Mouse (Mus musculus) heart, adult 18-20 months (tissue): ENCODE results near the gene Pmepa1. TPM values are rescaled to one million over a fixed set of nuclear protein-coding genes. Genes with fewer than 3 reads are reported as not detected.
A peak's percentile ranks its signal among the peaks of the same experiment; 100 is the strongest.

ENCODE experiments used
- DNase-seq, 2 experiments: peaks; one replicate each; pipeline ENCODE4 v3.0.0; 2021 to 2022; ENCODE audit warnings: mixed read lengths in 1 of 2
- total RNA-seq, 2 experiments: library from RNA; stranded (reverse); gene quantifications; 2 replicates each; pipeline ENCODE4 v1.2.3; 2021

Gene Pmepa1
- total RNA-seq, 2 experiments from 2014 or later, result 25.8 to 28.1 TPM

DNA sequence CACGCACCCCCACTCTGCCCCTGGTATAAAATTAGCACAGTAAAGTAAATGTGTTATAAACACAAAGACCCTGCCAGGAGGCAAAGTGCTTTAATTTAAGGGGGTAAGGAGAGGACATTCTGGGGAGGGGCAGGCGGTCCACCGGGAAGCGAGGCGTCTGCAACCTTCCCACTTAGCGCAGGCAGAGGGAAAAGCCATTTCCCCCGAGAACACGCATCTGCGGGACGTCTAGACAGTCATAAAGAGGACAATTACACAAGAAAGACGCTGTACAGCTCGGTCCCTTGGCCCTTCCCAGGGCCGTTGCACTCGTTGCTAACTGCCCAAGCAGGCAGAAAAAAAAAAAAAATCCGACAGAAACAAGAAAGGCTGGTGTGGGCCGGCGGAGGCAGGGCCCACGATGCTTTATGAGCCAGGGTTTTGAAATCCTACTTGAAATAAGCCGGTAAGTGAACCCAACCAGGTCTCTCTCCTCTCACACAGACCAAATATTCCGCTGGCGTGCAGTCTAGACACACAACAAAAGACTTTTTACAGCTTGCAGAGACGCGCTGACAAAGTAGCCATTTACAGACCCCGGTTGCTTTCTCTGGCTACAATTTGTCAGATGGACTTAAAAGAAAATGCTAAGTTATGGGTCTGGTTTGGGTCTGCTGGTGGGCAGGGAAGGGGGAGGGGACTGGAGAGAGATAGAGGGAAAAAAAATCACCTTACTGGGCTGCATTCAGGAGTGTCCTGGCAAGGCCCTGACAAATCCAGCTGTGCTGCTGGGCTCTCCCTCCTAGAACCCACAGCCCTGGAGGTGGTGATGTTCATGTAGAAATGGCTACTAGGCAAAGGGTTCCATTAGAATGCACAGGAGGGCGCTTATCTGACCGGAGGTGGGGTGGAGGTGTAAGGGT lies 22.3 kb downstream of the Pmepa1 start:
- no peak for DNase-seq

DNA sequence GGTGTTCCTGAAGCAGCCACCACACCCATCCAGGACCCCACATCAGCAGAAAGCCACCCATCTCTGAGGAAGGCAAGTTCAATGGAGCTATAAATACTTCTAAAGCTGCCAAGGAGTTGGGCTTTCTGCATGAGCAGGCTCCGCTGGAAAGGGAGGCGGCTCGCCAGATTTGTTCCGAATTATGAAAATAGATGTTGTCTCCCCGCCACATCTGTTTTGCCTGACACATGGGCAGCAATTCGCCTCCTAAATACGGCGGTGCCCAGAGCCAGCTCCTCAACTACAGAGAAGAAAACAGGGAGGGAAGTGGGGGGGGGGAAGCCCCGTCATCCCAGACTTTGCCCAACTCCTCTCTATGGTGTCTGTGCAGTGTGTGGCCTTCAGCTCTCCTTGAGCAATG lies 24.7 kb downstream of the Pmepa1 start:
- no peak for DNase-seq

DNA sequence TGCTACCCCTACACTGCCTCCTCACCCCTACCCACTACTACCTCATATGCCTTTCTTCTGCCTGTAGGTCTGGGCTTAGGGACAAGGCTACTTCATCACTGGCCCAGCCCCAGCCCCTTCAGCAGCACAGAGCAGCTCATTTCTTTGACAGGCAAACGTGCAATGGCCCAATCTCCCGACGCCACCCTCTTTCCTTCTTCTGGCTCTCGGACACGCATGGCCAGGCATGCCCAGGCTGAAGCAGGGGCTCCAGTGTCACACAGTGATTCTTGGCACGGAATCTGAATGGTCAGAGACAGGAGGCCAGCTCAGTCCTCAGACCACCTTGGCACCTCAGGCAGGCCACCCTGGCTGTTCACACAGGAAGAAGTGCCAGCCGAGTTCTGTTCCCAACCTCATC lies 25.2 kb downstream of the Pmepa1 start:
- no peak for DNase-seq

DNA sequence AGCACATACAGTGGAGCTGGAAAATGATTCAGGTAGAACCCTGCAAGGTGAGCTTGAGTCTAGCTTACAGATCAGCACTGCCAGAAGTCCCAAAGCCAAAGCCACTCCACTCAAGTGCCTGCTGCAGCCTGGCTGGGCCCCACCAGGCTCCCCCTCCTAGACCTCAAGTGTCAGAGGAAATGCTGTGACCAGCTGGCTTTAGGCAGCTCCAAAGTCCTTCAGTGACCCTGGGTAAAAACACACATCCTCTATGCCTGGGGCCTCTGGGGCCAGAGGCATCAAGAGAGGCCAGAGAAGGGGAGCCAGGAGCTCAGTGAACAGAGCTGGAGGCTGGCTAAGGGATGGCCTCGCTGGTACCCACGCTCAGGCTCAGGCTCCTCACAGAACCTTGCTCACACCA lies 25.9 kb downstream of the Pmepa1 start:
- no peak for DNase-seq

DNA sequence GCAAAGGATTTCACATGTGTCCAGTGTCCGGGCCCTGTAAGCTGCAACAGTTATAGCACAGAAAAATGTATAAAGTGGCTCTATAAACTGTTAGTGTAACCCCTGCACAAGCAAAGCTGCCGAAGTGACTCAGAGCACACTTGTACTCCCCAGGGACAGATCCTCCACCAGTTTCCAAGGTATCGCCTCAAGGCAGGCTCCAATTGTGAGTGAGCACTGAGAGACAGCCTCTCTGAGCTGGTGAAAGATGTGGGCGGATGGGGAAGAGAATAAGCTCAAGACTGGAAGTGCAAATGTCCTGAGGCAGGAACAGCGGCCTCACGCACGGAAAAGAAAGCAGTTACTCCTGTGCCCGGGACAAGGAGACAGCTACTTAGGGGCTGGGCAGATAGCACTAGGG lies 26.4 kb downstream of the Pmepa1 start:
- DNase-seq, result no peak

DNA sequence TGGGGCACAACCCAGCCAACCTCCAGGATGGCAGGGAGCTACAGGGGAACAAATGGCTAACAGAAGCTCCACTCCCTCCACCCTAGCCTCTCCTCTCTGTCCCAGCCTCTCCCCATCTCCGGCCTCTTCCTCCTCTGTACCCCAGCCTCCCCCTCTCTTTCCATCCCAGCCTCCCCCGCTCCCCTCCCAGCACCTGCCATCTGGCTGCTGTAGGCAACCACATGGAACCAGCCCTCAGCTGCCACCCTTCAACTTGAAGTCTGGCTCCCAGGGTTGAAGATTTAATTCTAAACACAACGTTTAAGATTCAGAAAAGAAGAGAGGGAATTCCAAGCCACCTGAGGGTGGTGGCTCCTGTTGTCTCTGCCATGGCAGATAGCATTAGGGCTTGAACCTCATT lies 26.9 kb downstream of the Pmepa1 start:
- DNase-seq, result no peak

DNA sequence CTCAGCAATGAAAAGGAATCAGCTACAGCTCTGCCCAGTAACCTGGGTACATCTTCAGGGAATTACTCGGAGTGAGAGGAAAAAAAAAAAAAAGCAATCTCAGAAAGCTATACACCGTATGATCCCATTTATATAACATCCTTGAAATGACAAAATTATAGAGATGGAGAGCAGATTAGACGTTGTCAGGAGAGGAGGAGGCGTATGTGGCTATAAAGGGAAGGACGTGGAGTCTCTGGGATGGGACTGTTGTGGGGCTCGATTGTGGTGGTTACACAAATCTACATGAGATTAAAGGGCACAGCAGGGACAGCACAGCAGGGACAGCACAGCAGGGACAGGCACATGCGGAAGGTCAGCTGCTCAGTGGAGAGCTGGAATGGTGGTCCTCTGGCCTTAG lies 27.5 kb downstream of the Pmepa1 start:
- no peak for DNase-seq

DNA sequence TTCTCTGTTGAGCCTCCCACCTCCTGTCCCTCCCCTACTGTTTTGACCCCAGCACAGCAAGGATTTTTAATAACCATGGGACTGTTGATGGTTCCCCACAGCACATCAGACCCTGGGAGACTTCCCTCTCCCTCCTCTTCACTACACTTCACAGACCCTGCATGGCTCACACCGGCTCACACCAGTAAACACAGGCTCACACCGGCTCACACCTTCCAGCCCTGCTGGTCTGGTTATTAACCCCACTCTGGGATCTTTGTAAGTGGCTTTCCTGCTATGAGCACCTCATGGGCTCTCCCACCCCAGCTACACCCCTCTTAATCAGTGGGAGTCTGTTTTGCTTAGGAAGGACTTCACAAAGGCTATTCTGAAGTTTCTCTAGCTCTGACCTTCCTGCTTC lies 28.4 kb downstream of the Pmepa1 start:
- DNase-seq, result no peak

DNA sequence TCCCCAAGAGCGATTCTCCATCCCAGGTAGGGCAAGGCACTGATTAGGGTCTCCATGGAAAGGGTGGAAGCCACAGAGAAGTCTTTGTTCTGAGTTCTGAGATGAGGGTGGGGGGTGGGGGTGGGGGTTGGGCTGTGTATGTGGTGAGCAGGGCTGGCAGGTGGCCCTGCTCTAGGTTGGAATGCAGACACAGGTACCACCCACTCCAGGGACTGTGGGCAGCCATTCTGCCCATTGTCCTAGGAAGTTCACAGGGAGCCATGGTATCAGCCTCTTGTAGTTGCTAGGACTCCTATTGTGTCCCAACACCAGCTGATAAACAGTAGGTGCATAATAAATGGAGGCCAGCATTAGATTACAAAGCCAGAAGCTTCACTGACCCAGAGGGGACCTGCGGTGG lies 29.1 kb downstream of the Pmepa1 start:
- no peak for DNase-seq

DNA sequence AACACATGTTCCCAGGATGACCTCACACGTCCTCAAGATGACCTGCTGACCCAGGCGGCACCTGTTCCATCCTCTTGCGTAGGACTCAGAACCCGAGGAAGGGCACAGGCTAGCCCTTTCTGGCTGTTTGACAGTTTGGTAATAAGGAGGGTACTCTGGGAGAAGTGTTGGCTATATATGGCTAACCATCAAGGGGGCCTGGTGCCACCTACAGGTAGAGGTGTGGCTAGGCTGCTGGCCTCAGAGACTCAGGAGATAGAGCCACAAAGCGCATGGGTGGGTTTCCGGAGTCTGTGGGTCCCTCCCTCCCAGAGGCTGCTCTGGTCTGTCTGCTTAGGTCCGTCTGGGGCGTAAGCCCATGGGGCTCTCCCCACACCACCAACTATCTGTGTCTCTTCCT lies 29.6 kb downstream of the Pmepa1 start:
- no peak for DNase-seq

DNA sequence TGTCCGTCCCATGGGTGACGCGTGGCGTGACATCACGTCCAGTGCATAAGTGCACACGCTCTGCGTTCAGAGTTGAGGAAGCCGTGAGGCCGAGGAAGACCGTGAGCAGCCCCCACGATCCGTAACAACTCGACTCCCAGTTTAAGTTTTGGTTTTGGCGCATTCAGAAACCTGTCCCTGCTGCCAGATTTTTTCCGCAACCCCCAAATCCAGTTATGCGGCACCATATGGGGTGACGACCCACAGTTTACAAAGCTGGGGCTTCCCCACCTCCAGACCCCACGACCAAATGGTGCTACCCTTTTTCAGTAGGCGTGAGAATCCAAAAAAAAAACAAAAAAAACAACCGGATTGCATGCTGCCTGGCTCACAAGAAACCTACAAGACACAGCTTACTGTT lies 31.1 kb downstream of the Pmepa1 start:
- DNase-seq, result no peak

DNA sequence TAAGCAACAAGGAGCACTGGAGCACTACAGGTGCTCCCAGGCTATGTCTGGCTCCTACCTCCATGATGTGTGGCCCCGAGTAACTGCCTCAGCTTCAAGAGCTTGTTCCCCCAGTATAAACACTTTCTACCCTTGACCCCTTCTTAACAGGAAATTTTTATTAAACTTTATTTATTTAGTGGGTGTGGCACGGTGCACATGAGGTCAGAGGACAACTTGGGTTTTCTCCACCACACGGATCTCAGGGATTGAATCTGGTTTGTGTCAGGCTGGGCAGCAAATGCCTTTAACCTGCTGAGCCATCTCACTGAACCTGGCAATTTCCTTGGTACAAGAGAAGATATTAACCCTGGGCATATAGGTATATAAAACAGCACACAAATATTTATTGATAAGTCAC lies 32.2 kb downstream of the Pmepa1 start:
- DNase-seq, result no peak

DNA sequence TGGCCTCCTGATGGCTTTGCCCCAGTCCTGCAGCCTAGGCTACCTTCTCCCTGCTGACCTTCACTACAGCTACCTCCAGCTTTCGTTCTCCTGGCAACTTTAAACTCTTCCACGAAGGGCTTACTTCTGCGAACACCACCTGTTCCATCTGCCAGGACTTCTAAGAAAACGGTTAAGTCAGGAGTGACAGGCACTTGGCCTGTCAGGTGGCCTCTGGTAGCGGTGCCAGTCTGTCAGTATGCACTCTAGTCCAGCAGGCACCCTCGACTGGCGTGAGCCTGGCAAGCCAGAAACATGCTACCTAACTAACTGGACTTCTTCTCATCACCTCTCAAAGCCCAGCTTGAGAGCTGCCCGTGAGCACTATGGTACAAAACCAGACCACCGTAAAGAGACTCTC lies 32.7 kb downstream of the Pmepa1 start:
- peak; percentile 38 to 48 for DNase-seq

DNA sequence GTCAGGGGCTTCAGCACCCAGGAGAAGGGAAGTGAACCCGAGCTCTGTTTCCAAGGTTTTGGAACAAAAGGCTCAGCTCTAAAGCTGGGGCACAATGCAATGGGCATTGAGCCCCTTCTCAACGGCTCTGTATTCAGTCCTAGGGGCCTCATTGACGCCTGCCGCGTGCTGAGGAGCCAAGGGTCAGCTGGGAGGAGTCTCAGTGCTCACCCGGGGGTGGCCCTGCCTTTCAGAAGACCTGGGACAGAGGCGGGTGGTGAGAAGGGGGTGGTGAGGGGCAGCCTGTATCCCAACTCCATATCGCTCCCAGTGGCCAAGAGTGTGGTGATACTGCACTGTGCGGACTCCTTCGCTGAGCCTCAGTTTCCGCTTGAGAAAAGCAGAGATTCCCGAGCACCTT lies 33.5 kb downstream of the Pmepa1 start:
- DNase-seq, result no peak

DNA sequence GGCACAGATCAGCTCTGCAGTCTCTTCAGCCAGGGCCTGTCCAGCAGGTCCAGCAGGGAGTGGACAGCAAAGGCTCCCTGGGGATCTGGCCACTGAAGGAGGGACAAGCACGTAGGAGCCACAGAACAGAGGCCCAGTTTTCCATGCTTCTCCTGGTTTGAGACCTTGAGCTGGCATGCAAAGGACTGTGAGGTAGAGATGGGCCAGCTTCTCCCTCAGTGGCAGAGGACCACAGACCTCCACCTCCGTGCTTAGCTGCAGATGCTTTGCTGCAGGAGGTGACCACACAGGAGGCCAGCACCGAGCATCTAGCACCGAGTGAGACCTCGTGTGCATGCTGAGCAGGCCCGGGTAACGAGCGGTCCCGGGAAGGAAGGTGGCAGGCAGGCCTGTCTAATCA lies 35.6 kb downstream of the Pmepa1 start:
- DNase-seq, result no peak

DNA sequence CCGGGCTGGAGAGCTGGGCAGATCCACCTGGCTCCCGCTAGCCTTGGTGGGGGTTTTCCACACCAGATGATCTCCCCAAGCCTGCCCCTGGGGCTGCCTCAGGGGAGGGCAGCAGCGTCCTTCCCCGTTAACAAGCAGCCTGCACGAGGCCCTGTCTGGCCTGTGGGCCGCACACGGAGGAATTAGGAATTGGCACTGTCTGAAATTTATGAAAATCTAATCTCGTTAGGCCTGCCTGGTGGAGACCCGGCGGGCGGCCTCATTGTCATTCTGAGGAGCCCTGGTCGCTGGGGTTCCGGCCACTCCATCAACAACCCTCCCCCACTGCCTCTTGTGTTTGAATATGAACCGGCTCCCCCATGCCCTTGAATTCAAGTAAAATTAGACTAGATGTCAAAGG lies 37.8 kb downstream of the Pmepa1 start:
- no peak for DNase-seq

DNA sequence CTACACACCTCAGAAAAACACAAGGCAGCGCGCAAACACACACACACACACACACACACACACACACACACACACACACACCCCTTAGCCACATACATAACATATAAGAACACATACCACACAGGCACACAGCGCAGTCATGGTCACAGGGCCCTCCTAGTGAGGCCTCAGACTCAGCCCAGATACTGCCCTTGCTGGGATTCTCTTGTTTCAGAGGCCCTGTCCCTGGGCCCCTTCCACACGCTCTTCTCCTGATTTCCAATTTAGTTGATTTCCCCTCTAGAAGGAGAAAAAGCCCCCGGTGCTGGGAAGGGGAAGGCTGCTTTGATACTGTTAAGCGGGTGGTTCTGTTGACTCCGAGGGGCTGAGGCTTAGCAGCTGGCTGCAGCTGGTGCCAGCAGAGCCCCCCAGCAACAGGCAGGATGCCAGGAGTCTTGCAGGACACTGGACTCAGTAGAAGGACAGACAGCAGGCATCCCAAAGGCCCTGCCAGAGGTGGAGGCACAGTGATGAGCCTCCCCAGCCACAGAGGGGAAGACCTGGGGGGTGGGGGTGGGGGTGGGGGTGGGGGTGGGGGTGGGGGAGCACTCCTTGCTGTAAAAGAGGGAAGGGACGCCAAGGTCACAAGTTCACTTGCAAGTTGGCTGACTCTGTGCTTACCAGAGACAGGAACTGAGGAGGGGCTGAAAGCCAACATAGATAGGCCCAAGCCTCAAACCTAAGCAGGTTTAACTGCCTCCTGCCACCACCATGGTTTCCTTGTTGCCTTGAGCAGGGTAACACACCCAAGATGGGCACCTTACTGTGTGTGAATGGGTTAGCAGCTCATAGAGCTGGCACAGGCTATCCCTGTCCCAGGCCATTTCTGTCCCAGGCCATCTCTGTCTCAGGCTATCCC lies 40.6 kb downstream of the Pmepa1 start:
- no peak for DNase-seq

DNA sequence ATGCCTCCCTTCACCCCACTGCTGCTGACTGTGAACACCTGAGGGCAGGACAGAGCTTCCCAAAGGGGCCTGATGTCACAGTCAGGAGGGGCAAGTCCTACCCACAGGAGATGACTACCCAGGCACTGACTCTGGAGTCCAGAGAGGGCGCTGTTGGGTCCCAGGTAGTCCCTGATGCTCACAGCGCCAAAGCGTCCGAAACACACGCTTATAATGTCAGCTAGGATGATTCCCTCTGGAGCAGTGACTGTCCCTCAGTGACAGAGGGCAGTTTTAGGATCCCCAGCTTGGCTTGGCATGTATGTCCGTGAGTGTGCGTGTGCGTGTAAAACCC lies 43.6 kb downstream of the Pmepa1 start:
- DNase-seq, result no peak

DNA sequence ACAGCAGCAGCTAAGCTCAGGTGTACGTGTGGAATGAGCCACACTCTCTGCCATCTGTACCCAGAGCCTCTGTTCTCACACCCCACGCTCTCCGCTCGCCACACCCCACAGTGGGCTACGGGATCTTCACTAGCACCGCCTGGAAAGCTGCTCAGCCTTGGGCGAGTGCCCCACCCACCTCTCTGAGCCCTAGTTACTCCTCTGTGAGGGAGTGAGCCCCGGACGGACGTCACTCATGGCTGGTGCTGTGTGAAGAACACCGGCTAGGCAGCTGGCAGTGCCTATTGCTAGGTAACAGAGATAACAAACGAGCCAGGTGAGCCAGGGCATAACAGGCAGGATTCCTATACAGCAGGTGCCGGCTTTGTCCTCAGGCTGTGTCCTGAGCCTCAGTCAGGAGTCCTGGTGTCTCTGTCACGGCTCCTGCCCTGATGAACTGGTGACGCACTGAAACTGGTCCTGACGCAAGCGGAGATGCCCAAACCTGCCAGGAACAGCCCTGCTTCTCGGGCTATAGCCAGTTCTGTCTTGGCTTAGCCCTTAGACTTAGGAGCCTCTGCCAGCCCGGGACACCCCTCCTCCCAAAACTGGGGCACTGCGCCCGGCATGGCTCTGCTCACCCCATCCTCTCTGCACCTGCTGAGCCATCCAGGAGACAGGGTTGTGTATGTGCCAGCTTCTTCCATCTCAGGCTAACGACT lies 44.1 kb downstream of the Pmepa1 start:
- no peak for DNase-seq

DNA sequence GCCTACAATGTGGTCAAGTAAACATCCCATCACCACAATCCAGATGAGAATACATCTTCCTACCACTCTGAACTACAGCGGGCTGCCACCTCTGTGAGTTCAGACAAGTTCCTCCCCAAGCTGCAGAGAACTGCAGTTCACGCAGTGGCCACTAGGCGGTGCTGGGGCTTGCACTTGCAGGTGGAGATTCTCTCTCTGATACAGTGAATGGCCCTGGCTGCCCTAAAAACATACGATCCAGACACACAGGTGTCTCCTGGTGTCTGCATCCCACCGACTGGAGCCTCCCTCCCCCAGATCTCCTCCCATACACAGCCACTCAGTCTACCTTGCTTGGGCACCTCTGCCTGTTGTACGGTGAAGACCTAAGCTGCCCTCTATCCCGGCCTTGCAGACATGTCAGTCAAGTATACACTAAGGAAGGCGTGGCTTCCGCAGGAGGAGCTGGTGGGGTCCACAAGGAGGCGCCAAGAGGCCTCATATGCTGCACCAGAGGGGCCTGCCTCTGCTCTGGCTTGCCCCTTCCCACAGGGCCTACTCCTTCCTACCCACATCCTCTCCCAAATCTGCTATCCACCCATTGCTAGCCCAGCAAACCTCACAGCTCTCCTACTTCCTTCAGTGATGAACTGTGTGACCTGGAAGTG lies 46.6 kb downstream of the Pmepa1 start:
- DNase-seq, result peak; percentile 84 to 94

DNA sequence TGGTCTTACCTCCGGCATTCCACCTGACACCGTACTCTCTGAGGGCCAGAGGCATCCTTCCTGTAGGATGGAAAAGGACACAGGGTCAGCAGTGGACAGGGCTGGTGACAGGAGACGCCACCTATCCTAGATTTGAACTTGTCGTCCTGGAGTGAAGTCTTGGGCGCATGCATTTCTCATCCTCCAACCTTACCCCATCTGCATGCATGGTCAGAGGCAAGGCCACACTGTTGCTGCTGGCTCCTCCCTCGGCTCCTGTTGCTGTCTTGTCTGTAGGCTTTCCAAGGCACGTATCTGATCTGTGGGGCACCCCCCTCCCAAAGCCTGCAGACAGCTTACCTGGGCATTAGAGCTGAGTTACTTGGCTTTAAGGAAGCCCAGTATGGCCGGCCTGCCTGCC lies 47.8 kb downstream of the Pmepa1 start:
- no peak for DNase-seq

DNA sequence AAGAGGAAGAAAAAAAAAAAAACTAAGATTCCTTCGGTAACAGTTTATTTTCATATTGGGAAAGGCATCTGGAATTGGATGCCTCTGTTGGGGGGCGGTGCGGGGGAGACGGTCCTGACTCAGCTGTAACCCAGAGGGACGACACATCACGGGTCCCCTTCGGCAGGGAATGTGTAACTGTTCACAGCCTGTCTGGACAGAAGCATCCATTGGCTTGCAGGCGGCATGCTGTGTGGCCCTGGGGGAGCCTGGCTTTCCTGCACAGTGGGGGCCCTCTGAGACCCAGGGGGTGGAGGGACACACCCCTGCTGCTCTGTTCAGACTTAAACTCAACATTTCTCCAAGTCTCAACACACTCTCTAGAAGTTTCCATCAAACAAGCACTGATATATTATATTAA lies 49.5 kb downstream of the Pmepa1 start:
- DNase-seq, result no peak
